Mouse (Mus musculus) MEL-GATA-1-ER (cell line): ENCODE measurements around the gene Rrp12.
"Not testable (repeated sequence)": the region's sequence is repeated elsewhere in the genome, so short reads cannot be mapped to it uniquely, and the experiment has no call there.

Experiments
- DNase-seq: peaks from one replicate; pipeline ENCODE4 v3.0.0-alpha.2; 2012; ENCODE audit warnings: low read depth; ENCODE audit errors: extremely low read depth

Gene Rrp12

DNA sequence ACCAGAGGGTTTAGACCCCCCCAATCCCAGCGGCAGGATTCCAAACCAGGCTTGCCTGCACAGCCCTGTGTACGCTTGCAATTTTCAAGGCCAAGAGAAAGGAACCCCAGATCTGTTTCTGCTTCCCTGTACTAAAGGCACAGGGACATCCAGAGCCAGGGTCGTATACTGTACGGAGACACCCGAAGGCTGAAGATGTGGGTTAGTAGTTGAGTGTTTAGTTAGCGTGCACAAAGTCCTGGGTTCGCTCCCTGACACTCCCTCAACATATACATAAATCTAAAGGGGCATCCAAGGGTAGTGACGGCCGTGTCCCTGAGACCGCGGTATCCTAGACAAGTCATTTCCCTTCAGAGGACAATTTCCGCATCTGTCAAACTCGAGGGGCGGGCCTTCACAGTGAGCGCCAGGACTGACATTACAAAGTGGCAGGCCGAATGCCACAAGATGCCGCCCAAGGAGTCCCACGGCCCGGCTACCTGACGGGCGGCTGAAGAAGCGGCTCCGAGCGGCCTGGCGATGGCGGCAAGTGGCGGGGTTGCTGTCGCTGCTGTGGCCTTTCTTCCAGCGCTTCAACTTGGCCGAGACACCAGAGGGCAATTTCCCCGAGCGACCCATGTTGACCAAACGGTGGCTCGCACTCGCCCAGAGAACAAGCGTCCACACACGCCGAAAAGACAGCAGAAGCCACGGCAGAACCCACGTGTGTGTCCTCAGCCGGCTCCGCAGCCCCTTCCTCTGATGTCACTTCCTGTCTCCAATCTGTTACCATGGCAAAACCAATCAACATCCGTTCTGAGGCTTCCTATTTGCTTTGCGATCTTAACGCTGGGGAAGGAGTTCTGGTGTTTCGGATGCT, at the start of gene Rrp12:
TSS of gene Rrp12 (minus strand) at position 714 of the 859 bp plus-strand sequence.
- peak; percentile 96 for DNase-seq

DNA sequence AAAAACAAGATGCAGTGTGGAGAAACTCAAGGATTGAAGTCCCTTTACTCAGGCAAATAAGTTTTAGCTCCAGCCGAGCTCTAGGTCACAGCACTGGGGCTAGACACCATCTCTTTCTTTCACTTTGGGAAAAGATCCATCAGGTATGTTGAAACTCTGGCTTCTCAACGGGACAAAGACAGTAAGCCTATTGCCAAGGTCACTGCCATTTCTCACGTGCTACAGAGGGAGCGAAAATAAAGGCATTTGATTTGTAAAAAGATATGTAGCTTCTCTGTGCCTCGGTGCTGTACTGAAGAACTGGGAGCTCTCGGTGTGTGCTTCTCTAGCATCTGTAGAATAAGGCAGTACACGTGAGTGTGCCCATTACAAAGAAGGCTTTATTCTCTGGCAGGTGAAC, 47.9 kb upstream of the Rrp12 start:
- no peak for DNase-seq

DNA sequence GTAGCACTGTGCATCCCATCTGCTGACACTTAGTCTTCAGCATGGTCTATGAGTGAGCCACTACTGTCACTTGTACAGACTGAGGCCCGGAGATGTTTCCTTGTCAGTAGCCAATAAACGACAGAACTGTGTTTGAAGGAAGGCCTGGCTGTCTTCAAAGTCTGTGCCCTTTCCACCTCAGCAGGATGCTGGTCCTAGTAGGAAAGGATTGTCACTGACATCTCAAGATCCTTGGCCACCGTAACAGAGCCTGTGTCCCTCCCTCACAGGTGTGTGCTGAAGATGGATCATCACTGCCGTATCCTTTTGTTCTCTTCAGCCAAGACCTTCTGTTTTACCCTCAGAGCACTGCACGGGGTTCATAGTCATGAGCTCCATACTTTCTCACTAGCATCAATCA, 42.6 kb upstream of the Rrp12 start:
- DNase-seq: no peak

DNA sequence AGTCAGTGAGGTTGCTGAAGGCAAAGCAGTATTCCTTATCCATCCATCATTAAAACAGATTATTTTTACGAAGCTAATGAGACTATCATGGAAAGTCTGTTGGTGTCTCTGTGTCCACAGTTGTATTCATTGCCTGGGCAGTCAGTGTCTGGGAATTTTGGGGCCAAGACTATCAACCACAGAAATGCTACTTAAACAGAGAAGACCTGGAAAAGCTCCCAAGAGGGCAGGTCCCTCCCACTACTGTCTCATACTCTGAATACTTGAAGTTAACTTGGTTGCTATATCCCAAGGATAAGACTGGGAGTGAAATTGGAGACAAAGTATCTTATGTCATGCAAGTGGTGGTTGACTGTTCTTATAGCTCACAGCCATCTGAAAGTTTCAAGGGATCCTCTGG, 39.9 kb upstream of the Rrp12 start:
- no peak for DNase-seq

DNA sequence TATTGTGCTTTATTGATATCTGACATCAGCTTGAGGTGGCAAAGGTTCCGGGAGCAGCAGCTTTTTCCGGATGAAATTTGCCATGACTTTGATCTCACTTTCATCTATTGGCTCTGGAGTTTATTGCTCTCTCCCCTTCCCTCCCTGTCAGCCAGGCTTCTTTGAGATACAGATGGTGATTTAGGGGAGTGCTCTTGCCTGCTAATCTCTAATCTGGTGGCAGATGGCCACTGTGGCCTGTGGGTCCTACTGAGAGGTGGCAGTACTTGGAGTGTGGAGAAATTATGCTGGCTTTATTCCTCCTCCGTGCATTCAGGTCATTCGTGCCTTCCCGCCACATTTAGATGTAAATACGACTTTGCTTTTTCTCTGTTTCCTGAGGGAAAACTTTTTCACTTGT, 38.2 kb upstream of the Rrp12 start:
- peak; percentile 31 for DNase-seq

DNA sequence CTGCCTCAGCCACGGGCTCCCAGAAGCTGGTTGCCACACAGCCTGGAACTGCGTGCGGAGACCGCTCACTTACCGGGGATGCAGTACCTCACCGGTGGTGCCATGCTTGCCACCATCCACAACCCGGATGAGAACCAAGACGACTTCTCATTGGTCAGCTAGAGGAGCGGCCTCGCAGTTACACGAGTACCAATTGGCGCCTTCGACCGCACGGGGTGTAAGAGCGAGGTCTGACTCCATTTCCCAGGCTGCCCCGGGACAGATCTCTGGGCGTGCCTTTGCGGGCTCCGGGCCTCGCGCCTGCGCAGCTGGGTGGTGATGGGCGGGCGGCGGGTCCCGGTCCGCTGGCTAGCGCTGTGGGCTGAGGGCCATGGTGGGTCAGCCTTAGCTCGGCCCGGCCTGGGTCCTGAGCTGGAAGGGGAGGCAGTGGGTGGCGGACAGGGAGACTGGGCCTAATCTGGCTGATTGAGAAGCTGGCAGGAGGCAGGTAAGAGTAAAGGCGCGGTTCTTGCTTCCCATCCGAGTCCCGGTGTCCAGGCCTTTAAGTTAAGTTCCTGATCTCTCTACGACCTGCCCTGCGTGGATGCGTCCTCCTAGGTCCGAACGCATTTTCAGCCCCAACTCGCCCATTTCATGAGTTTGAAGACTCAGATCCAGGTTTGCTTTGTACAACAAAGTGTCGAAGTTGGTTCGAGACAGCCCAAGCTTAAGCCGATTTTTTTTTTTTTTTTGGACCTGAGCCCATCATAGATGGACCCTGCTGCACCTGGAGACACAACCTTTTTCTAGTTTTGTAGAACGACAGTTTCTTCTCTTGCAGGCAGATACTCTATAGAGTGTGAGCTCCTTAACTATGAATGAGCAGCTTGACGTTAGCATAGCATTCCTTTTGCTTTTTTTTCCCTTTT, 37.5 kb upstream of the Rrp12 start, which contains the start of the genes Exosc1 and Zdhhc16:
TSS of gene Exosc1 (minus strand) at position 245 of the 908 bp plus-strand sequence.
TSS of gene Zdhhc16 (plus strand) at position 302 of the 908 bp plus-strand sequence.
- DNase-seq: peak; percentile 99

DNA sequence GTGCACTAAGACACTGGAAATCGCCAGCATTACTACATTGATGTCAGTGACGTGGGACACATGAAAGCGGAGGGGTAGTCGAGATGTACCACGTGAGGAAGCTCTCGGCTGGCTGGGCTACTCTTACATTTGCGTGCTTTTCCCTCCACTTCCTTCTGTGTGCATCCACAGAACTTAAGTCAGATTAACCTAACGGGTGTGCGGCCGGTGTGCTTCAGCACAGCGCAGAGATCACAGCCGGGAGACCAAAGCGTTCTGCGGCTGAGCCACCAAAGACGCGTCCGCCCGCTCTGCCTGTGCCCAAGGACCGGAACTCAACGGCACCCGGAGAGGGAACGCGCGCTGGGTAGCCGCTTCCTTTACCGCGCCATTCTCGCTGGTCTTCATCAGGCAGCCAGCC, 36.7 kb upstream of the Rrp12 start:
- DNase-seq: peak; percentile 79

DNA sequence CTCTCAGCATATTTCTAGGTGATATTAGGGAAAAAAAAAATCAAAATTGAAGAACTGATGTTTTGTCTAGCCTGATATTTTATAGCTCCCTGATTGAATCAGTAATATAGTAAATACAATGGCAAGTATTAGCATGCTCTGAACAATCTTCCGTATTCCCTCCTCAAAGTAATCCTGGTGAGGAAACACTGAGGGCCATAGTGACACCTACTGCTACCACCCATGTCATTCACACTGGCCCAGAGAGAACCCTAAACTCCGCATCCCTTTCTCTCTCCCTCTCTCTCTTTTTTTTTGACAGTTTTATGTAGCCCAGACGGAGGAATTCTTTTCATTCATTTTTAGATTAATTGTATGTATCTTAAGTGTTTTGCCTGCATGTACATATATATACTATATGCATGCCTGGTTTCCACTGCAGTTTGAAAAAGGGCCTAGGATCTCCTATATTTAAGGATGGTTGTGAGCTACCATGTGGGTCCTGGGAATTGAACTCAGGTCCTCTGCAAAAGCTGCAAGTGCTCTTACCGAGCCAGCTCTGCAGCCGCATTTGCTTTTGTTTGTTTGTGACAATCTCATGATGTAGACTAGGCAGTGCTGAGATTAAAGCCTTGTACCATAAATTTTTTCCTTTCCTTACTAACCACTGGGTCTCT, 24.6 kb upstream of the Rrp12 start:
- no peak for DNase-seq

DNA sequence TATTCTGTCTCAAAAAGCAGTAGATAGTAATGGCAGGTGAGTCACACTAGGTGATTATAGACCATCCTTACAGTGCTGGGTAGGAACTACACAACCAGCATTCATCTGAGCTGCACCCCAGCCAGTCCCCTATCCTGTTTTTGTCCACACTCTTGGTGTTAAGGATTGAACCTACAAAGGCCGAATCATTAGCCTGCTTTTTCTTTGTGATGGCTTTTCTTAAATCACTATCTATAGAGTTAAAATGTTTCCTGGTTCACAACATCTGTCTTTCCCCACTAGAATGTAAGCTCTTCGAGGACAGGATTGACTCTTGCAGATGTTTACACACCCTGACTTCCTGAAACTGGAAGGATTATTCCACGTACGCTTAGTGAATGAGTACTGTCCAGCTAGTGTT, 23.5 kb upstream of the Rrp12 start:
- no peak for DNase-seq

DNA sequence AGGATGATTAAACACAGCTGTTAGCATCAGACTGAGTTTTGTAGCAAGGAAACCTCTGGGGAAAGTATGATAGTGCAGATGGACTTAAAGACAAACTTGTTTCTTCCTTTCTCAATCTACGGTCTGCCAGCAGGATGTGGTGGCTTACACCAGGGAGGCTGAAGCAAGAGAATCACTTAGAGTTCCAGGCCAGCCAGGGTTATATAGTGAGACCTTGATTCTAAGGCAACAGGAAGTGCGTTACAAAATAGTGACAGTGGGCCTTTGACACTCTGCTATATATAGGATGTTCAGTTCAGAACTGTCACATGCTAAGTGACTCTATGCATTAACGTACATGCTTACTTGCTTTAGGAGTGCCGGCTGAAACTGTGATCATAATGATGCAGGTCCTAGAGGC, 20.9 kb upstream of the Rrp12 start:
- DNase-seq: no peak

DNA sequence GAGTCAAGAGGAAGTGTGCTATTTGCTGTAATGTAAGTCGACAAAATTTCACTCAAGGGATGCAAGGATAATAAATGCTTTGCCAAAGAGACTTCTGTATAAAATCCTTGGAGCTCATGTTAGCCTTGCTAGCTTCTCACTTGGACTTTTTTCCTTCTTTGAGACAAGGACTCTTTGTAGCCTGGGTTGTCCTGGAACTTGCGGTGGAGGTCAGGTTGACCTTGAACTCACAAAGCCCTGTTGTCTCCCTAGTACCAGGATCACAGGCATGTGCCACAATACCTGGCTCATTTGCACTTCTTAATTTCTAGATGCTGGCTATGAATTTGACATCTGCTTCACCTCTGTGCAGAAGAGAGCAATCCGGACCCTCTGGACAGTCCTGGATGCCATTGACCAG, 19.3 kb upstream of the Rrp12 start:
- no peak for DNase-seq

DNA sequence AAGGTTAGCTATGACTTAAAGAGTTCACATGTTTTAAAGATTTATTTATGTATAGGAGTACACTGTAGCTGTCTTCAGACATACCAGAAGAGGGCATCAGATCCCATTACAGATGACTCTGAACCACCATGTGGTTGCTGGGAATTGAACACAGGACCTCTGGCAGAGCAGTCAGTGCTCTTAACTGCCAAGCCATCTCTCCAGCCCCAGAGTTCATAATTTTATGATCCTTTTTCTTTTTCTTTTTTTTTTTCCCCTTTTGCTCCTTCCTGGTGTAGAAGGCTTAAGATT, 18.6 kb upstream of the Rrp12 start:
- not testable (repeated sequence) for DNase-seq

DNA sequence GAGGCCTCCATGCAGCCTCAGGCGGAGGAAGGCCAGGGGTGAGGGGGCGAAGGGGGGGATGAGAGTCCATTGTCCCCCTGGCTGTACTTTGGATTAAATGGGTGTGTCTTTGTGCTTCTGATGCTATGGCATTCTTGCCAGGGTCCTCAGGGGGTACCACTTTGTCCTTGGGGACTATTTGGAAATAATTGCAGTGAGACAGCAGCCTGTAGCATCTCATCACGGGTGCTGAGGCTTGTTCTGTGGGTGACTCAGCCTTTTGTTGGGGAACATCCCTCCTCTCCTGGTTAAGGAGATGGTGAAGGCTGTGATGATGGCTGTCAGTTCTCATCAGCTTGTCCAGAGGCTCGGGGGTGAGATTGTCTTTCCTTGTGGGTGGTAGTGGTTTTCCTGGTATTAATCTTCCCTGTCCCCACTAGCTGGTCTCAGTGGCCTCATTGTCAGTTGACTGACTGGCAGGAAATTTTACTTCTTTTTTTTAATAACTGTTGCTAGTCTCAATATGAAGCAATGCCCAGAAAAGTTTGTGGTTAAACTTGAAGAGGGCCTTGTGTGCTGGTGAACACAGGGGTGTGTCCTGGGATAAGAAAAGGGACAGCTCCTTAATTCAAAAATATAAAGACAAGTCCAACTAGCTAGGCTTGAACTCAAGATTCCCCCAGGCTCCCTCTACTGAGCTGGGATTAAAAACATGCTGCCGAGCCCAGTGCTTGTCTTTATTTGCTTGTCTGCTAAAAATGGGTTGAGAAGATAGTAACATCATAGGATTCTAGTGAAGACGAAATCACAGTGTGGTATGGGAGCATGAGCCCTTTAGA, 18.0 kb upstream of the Rrp12 start:
- DNase-seq: no peak

DNA sequence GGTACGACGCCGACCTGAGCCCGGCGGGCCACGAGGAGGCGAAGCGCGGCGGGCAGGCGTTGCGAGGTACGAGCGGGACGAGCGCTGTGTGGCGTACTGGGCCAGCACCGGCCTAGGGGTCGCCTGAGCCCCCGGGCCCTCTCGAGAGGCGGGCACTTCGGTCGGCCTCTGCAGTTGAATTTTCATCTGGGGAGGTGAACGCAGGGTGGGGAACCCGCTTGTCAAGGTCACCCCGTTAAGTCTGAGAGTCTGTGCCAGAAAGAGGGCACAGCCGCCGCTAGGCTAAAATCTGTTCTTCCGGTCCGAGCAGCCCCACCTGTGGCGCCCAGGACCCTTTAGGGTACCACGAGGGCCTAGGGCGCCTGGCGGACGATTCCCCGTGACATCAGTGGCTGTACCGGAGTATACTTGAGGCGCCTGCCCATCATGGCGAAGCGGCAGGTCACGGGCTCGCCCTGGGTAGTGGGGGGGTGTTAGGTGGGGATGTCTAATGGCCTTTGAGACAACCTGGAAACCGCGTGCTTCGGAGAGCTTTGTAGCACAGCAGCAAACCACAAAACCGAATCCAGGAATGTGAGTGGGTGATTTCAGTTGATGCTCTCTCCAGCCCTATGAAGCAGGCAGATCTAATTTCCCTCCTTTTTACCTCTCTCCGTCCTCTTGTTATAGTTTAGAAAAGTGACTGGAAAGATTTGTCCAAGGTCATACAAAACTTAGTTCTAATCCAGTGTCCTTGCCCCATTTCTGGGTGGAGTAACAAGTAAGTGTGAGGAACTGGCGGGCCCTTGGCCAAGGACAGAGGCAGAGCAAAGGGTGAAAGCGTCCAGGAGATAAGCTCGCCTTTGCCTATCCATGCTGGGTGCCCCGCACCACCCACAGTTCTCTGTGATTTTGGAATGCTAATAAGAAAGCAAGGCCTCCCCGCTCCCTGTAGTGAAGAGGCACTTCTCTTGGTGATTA, 16.4 kb upstream of the Rrp12 start:
- no peak for DNase-seq

DNA sequence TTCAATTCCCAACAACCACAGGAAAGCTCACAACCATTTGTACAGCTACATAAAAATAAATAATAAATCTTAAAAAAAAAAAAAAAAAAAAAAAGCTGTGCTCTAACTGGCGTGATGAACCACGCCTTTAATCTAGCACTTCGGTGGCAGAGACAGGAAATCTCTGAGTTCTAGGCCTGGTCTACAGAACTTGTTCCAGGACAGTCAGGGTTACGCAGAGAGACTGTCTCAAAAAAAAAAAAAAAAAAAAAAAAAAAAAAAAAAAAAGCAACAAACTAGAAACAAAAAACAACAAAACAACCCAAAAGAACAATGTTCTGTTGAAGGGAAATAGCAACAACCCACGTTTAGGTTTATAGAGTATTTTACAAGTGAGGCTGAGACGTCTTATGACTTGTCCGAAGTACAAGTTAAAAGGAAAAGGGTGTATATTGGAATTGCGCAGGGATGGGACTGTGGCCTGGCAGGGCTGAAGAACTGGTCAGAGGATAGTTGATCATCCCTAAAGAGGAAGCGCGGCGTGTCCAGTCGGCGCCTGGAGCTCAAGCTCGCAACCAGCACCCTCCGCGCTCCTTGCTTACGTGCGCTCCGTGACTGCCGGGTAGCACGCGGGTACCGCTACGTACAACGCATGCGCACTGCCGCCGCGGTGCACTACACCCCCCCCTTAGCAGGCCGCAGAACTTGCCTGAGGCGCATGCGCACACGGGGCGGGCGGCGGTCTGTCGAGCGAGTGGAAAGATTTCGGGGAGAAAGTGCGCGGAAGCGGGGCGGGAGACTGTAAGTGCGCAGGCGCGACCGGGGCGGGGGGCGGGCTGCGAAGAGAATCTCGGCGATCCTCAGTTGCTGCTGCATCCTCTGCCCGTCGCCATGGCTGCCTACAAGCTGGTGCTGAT, 15.5 kb upstream of the Rrp12 start, which contains the start of gene Pgam1:
TSS of gene Pgam1 (plus strand) at position 746 of the 896 bp plus-strand sequence.
- peak; percentile 96 for DNase-seq

DNA sequence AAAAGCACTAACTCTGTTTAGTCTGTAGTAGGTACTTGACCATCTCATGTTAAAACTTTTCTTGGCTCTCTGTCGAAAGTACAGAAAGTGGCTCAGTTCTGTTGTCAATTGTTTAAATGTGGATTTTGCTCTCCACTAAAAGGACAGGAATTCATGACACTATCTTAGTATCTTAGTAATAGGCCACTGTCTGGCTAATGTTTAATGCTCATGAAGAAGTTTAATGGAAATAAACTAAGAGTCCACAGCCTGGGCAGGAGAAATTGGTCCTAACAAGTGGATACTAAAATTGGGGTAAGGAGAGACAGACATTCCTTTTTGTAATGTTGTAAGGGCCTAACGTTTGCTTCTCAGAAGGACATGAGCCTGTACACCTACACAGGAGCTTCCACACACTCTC, 14.4 kb upstream of the Rrp12 start:
- DNase-seq: no peak

DNA sequence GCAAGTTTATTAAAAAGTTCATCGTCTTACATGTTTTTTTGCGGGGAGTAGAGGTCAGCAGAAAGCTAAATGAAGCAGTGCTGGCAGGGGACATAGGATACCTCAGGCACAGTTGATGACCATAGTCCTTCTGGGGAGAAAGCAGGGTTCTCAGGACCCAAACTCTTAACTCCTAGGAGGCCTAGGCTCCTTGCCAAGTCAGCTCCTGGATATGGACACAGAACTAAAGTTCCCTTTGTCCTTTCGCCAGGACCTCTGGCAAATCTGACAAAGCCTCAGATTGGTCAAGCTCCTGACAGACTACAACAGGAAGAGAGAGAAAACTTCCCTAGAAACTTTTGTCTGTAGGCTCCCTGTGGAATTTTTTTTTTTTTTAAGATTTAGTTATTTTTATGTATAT, 12.8 kb upstream of the Rrp12 start:
- no peak for DNase-seq

DNA sequence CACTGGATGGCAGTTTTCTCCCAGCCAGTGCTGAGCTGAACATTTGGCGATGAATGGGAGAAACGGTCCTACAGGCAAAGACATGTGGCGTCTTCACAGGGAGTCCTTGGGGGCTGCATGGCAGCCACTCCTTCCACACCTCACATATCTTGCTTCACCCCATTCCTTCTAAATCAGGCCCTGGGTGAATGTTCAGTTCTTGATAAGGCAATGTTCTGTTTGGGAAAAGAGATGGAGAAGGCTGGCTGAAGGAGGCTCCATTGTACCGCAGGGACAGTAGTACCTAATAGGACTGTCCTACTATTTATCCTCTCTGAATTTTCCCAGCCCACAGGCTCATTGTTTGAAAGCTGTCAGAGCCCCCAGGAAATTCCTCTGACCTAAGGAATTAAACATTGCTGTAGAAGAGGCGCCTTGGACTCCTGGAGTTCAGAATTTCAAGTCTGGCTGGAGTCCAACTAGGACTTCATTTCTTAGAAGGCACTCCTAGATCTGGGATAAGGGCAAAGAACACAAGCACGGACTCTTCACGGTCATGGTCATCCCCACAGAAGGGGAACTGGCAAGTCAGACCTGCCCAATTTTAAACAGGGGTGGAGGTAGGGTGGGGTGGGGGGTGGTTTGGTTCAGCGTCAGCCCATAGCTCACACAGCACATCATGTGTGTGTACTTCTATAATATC, 11.2 kb upstream of the Rrp12 start:
- DNase-seq: peak; percentile 79
